Mouse (Mus musculus) MEL (cell line): ENCODE measurements around the gene Arhgef1.

Source experiments
- CTCF ChIP-seq, 3 experiments: IDR thresholded peaks in 2 of 3; conservative IDR thresholded peaks in 1 of 3; 2 replicates each; pipeline ENCODE4 v1.5.1; 2011 to 2012; ENCODE audit warnings: low read length in 3 of 3, low read depth in 2 of 3, mild to moderate bottlenecking in 2 of 3, improper control_type of control experiment in 1 of 3, inconsistent platforms in 1 of 3, mixed read lengths in 1 of 3, moderate library complexity in 1 of 3; ENCODE audit not compliant: control insufficient read depth in 1 of 3, insufficient read depth in 1 of 3, poor library complexity in 1 of 3, severe bottlenecking in 1 of 3
- ELF1 ChIP-seq: IDR thresholded peaks from 2 replicates; pipeline ENCODE4 v1.6.1; 2014; ENCODE audit warnings: low read depth, mild to moderate bottlenecking, inconsistent platforms, low read length, improper control_type of control experiment, moderate library complexity
- EP300 ChIP-seq, 2 experiments: IDR thresholded peaks; 2 replicates each; pipeline ENCODE4 v1.6.1; 2011; ENCODE audit warnings: improper control_type of control experiment in 2 of 2, low read length in 2 of 2, low read depth in 1 of 2, mild to moderate bottlenecking in 1 of 2
- GABPA ChIP-seq: IDR thresholded peaks from 2 replicates; pipeline ENCODE4 v1.6.1; 2012; ENCODE audit warnings: low read depth, mild to moderate bottlenecking, inconsistent platforms, low read length, improper control_type of control experiment, moderate library complexity
- KAT2A ChIP-seq: conservative IDR thresholded peaks from 2 replicates; pipeline ENCODE4 v1.6.1; 2012; ENCODE audit warnings: low read depth, low read length, improper control_type of control experiment, inconsistent platforms
- MEF2A ChIP-seq: IDR thresholded peaks from 2 replicates; pipeline ENCODE4 v1.6.1; 2014; ENCODE audit warnings: low read depth, mild to moderate bottlenecking, inconsistent platforms, low read length, improper control_type of control experiment; ENCODE audit not compliant: poor library complexity, insufficient replicate concordance, severe bottlenecking; ENCODE audit errors: extremely low read depth
- MXI1 ChIP-seq: IDR thresholded peaks from 2 replicates; pipeline ENCODE4 v1.6.1; 2011; ENCODE audit warnings: mild to moderate bottlenecking, low read depth, low read length, improper control_type of control experiment
- NRF1 ChIP-seq: IDR thresholded peaks from 2 replicates; pipeline ENCODE4 v1.6.1; 2014; ENCODE audit warnings: low read depth, mild to moderate bottlenecking, inconsistent platforms, low read length, improper control_type of control experiment, moderate library complexity; ENCODE audit not compliant: poor library complexity, insufficient read depth, severe bottlenecking
- POLR2A ChIP-seq, 2 experiments: IDR thresholded peaks; 2 replicates each; pipeline ENCODE4 v1.6.1; 2011 to 2012; ENCODE audit warnings: low read length in 2 of 2, mild to moderate bottlenecking in 2 of 2, control low read depth in 1 of 2, improper control_type of control experiment in 1 of 2, low read depth in 1 of 2, moderate library complexity in 1 of 2; ENCODE audit not compliant: control insufficient read depth in 1 of 2, insufficient read depth in 1 of 2, poor library complexity in 1 of 2
- POLR2AphosphoS5 ChIP-seq: IDR thresholded peaks from 2 replicates; pipeline ENCODE4 v1.6.1; 2012; ENCODE audit warnings: low read depth, borderline replicate concordance, mild to moderate bottlenecking, inconsistent platforms, low read length, moderate library complexity, mixed read lengths
- SMC3 ChIP-seq: IDR thresholded peaks from 2 replicates; pipeline ENCODE4 v1.6.1; 2011; ENCODE audit warnings: low read depth, low read length, improper control_type of control experiment
- TBP ChIP-seq: IDR thresholded peaks from 2 replicates; pipeline ENCODE4 v1.8.0; 2011; ENCODE audit warnings: low read depth, low read length, improper control_type of control experiment
- USF1 ChIP-seq: IDR thresholded peaks from 2 replicates; pipeline ENCODE4 v1.6.1; 2014; ENCODE audit warnings: low read depth, mild to moderate bottlenecking, inconsistent platforms, low read length, improper control_type of control experiment, moderate library complexity

DNA sequence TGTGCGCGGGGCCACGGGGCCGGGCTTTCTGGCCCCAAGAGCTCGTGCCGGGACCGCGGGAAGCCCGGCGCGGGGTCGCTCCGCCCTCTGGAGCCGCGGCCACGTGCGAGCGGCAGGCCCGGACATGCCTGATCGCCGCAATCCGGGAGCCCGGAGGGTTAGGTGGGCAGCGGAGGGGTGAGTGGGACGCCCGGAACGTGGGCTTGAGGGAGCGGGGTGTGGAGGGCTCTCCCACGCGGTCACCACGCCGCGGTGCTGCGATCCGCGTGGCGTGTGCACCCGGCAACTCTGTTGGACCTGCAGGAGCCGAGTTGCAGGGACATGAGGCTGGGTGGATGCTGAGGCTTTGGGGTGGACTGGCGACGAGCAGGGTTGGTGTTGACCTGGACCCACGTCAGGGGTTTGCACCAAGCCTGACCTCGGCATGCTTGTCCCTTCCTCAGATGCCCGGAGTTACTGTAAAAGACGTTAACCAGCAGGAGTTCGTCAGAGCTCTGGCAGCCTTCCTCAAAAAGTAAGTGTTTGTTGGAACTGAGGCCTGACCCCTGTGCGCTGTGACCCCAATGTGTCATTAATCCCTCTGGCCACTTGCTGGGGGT is 17.9 kb upstream of the Arhgef1 start:
- TF ChIP-seq KAT2A (no peak), CTCF (IDR thresholded peaks at IDR 0.05 in 2 of 3, conservative IDR thresholded peaks at IDR 0.05 in 1 of 3; ENCODE audit: control insufficient read depth in 1 of 3, insufficient read depth in 1 of 3, low read depth in 2 of 3, low read length in 3 of 3, poor library complexity in 1 of 3, severe bottlenecking in 1 of 3) (no peak), NRF1 (no peak), POLR2AphosphoS5 (peak; percentile 83), ELF1 (no peak), TBP (0 out of 2 replicates have a peak, but pooled peaks have one; percentile 5), USF1 (no peak), POLR2A (IDR thresholded peaks at IDR 0.05; ENCODE audit: control insufficient read depth in 1 of 2, insufficient read depth in 1 of 2, low read depth in 1 of 2, low read length in 2 of 2, poor library complexity in 1 of 2) (peak in 1 of 2 experiments; percentile 76; a peak in 2 of 4 replicates), GABPA (no peak), MXI1 (no peak), MEF2A (no peak), EP300 (IDR thresholded peaks at IDR 0.05; ENCODE audit: low read depth in 1 of 2, low read length in 2 of 2) (no peak), SMC3 (no peak)
